Mouse (Mus musculus) testis, adult 2 months (tissue): ENCODE measurements around the gene Fam20a. TPM values are rescaled to one million over a fixed set of nuclear protein-coding genes. Genes with fewer than 3 reads are reported as not detected.

Source experiments
- H3K27ac ChIP-seq: fragments of 200-500 bp; 2 replicates; pipeline ENCODE4 v1.5.1; 2012; ENCODE audit warnings: low read depth, low read length; ENCODE audit not compliant: control insufficient read depth, insufficient read depth
- H3K27me3 ChIP-seq: fragments of 200-500 bp; 2 replicates; pipeline ENCODE4 v1.6.1; 2012; ENCODE audit warnings: mild to moderate bottlenecking, low read length, moderate library complexity; ENCODE audit not compliant: control insufficient read depth, insufficient read depth
- H3K36me3 ChIP-seq: fragments of 200-500 bp; 2 replicates; pipeline ENCODE4 v1.6.1; 2012; ENCODE audit warnings: mild to moderate bottlenecking, low read length; ENCODE audit not compliant: control insufficient read depth, insufficient read depth
- H3K4me1 ChIP-seq: fragments of 200-500 bp; 2 replicates; pipeline ENCODE4 v1.6.1; 2012; ENCODE audit warnings: low read length; ENCODE audit not compliant: control insufficient read depth, insufficient read depth
- H3K4me3 ChIP-seq: fragments of 200-500 bp; 2 replicates; pipeline ENCODE4 v1.5.1; 2012; ENCODE audit warnings: low read depth, mild to moderate bottlenecking, low read length, moderate library complexity, mixed read lengths; ENCODE audit not compliant: control insufficient read depth
- CTCF ChIP-seq: fragments of 200-500 bp; IDR thresholded peaks from 2 replicates; pipeline ENCODE4 v1.5.1; 2012; ENCODE audit warnings: low read depth, mild to moderate bottlenecking, inconsistent platforms, low read length, moderate library complexity; ENCODE audit not compliant: control insufficient read depth, insufficient read depth, insufficient replicate concordance
- POLR2A ChIP-seq: fragments of 200-500 bp; IDR thresholded peaks from 2 replicates; pipeline ENCODE4 v1.6.1; 2012; ENCODE audit warnings: low read depth, mild to moderate bottlenecking, inconsistent platforms, low read length, moderate library complexity; ENCODE audit not compliant: control insufficient read depth
- polyA plus RNA-seq: library from polyadenylated mRNA; depleted of rRNA; stranded (reverse); fragments of >200 nt; gene quantifications from 2 replicates; pipeline ENCODE4 v1.2.3, GENCODE M21; 2012

Fam20a gene
- polyA plus RNA-seq, 1 experiment = 99.4 TPM

GRCm38 (mm10) chr11:109698740-109699139 is 23.3 kb downstream of the Fam20a start:
- H3K4me3 ChIP-seq = no peak overlapping the region
- no peaks in the 10 kb centered on the region for H3K27me3 ChIP-seq
- no peak for TF ChIP-seq CTCF
- TF ChIP-seq POLR2A = no peak
- no peak overlapping the region for H3K27ac ChIP-seq
- H3K36me3 ChIP-seq = no peaks in the 10 kb centered on the region
- no peaks in the 10 kb centered on the region for H3K4me1 ChIP-seq

DNA sequence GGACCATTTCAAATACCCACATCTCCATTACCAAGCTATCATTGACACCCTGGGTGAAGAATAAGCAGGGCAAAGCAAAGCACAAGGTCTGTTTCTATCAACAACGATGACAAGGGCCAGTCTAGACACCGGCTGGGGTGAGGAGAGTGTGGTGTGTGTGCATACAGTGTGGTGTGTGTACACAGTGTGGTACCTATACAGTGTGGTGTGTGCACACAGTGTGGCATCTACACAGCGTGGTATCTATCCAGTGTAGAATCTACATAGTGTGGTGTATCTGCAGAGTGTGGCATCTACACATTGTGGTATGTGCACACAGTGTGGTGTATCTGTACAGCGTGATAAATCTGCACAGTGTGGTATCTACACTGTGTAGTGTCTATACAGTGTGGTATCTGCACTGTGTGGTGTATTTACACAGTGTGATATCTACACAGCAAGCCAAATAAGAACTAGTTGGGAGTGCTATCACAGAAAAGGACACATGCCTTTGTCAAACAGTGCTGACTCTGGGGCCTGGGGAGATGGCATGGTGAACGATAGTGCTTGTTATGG is 24.9 kb downstream of the Fam20a start:
- TF ChIP-seq POLR2A (no peak), CTCF (no peak)
- no peaks in the 10 kb centered on the region for H3K27me3 ChIP-seq

DNA sequence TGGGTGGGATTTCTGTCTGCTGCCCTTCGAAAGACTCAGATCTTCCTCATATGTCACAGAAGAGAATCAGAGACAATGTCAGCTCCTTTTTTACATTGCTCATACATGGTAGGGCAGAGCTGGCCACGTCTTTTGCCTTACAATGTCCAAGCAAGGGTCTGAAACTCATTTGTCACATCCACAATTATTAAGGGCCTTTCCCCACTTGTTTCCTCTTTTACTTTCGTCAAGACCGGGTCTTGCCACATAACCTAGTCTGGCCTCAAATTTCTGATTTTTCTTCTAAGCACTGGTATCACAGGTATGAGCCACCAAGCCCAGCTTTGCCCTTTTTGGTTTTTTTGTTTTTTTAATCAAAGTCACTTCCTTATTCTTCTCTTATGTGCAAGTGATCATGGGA is 25.6 kb downstream of the Fam20a start:
- Histone ChIP-seq H3K36me3 (no peaks in the 10 kb centered on the region), H3K27ac (no peak overlapping the region), H3K27me3 (no peaks in the 10 kb centered on the region), H3K4me1 (0 out of 2 replicates have a peak, but pooled peaks cover 2% of the 10 kb centered on the region), H3K4me3 (no peak overlapping the region)
- TF ChIP-seq CTCF (no peak), POLR2A (no peak)

More for the DNA sequence above, 24.9 kb downstream of the Fam20a start:
- Histone ChIP-seq H3K36me3 (no peaks in the 10 kb centered on the region), H3K4me1 (0 out of 2 replicates have a peak, but pooled peaks cover 2% of the 10 kb centered on the region), H3K4me3 (no peak overlapping the region), H3K27ac (no peak overlapping the region)

DNA sequence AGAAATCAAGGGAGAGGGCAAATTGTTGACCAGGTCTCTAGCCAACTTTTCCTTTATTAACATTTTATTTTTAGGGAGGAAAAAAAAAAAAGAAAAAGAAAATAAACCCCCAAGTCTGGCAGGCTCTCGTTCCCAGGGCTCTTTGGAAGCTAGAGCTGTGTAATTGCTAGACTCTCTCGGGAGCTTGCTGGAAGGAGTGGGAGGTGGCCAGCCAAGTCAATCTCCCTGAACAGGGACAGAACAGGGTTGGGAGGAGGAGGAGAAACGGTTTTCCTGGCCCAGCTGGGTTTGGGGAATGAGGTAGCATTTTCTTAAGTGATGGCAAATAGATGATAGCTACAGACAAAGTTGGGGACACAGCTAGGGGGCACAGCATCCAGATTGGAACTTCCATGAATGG is 29.3 kb downstream of the Fam20a start:
- no peak overlapping the region for H3K27ac ChIP-seq
- H3K4me3 ChIP-seq = peak overlapping the region; percentile 30
- H3K27me3 ChIP-seq = no peaks in the 10 kb centered on the region
- H3K36me3 ChIP-seq = no peaks in the 10 kb centered on the region
- no peak for TF ChIP-seq CTCF
- TF ChIP-seq POLR2A = no peak
- H3K4me1 ChIP-seq = 0 out of 2 replicates have a peak, but pooled peaks cover 2% of the 10 kb centered on the region

DNA sequence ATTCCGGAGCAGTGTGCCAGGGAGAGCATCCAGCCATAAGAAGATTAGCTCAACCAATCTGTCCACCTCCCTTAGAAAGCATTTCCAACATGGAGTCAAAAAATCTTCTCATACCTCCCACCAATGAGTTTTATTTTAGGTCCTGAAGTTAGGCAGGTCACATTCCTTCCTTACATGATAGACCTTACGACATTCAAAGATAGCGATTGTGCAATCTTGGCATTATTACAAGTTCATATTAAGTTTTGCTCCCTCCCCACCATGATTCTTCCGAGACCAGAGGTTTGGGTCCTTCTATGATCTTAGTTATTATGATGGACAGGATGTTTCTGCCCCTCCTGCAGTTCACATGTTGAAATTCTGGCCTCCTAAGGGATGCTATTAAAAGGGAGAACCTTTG is 32.5 kb downstream of the Fam20a start:
- Histone ChIP-seq H3K36me3 (no peaks in the 10 kb centered on the region), H3K4me1 (peaks cover 3% of the 10 kb centered on the region; the same call in 1 of the 2 replicates), H3K4me3 (no peak overlapping the region), H3K27ac (no peak overlapping the region), H3K27me3 (no peaks in the 10 kb centered on the region)
- TF ChIP-seq POLR2A (no peak), CTCF (no peak)

- H3K4me1 ChIP-seq = peaks cover 2% of the 10 kb centered on the region; the same call in 1 of the 2 replicates
- no peak overlapping the region for H3K4me3 ChIP-seq
- TF ChIP-seq CTCF (no peak), POLR2A (no peak)
- H3K27me3 ChIP-seq = no peaks in the 10 kb centered on the region
- H3K27ac ChIP-seq = no peak overlapping the region
- no peaks in the 10 kb centered on the region for H3K36me3 ChIP-seq
Observed at GRCm38 (mm10) chr11:109682221-109682620, 39.9 kb downstream of the Fam20a start.

DNA sequence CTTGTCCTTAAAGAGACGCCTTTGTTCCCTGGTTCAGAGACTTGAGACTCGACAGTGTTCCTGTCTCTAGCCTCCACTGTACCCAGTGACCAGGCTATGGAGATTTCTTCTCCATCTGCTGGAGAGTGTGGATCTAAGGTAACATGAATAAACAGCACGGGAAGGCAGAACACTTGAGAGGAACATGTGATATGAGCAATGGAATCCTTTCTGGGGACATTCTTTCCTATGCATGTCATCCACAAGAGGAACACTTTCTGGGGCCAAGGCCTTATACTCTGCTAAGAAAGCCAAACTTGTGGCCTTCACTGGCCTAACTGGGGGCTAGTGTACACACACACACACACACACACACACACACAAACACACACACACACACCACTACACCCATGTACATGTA is 40.5 kb downstream of the Fam20a start:
- Histone ChIP-seq H3K4me3 (no peak overlapping the region), H3K4me1 (0 out of 2 replicates have a peak, but pooled peaks cover 2% of the 10 kb centered on the region), H3K27me3 (no peaks in the 10 kb centered on the region), H3K36me3 (no peaks in the 10 kb centered on the region), H3K27ac (no peak overlapping the region)
- TF ChIP-seq CTCF (no peak), POLR2A (no peak)
